Mouse (Mus musculus): ENCODE measurements at regions not wholly inside any gene's neighbourhood (a gene's known extent, or its start where the extent isn't known, plus 50 kb on each side); places are given as distances from the start of the nearest gene placed in this dataset.

DNA sequence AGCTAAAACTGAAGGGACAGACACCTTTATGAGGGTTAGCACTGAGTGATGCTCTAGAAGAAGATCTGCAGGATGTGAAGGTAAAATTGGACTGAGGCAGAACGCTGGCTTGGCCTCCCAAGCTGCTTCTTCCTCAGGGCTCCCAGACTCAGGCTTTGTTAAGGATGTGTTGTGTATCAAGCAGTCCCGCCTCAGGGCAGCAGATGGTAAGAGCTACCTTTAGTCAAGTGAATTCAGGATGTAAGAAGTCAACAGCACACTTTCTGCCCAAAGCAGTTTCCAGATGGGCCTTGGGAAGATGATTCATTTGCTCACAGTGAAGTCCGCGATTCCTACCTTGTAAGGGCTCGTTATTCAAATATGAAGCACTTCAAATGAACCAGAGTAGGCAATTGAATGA is 126.9 kb upstream of the Acsl4 start:
- TF ChIP-seq CTCF (IDR thresholded peaks at IDR 0.05; ENCODE audit: low read depth) (no peak), EP300 (IDR thresholded peaks at IDR 0.05; ENCODE audit: low read depth) (no peak)
